Mouse (Mus musculus): ENCODE results near the gene Slain1.

DNA sequence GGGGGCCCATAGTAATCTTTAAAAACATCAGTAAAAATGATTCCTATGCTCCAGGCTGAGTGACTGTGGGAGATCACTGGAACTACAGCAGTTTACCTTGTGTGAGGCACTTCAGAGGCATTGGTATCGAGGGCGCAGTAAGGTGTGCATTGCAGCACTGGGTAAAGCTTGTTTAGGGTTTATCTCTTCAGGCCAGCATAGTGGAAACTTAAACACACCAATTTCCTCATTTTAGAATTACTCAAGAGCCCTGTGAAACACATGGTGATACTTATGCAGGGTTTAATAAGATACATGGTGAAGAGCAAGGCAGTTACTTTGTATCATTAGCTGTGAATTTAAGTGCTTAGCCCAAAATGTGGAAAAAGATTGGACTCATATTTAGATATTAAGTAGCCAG is 37.0 kb downstream of the Slain1 start:
- TF ChIP-seq CTCF (conservative IDR thresholded peaks at IDR 0.05; ENCODE audit: low read length), result no peak
- TF ChIP-seq POU5F1 (IDR thresholded peaks at IDR 0.05; ENCODE audit: borderline replicate concordance, low read length), result no peak
- no peak for TF ChIP-seq NANOG (IDR thresholded peaks at IDR 0.05; ENCODE audit: borderline replicate concordance, low read length)

Data from E14TG2a.4 (cell line).